Mouse (Mus musculus) kidney, adult 2 months (tissue): ENCODE data around the gene Prdm2. TPM values are rescaled to one million over a fixed set of nuclear protein-coding genes. Genes with fewer than 3 reads are reported as not detected.

Experiments
- DNase-seq: peaks from one replicate; pipeline ENCODE4 v3.0.0; 2021
- H3K27ac ChIP-seq: fragments of 200-500 bp; 2 replicates; pipeline ENCODE4 v1.5.1; 2012; ENCODE audit warnings: low read depth, low read length, control low read depth, inconsistent platforms; ENCODE audit not compliant: insufficient read depth
- H3K27me3 ChIP-seq: fragments of 200-500 bp; replicated peaks from 2 replicates; pipeline ENCODE4 v1.6.1; 2012; ENCODE audit warnings: mild to moderate bottlenecking, moderate library complexity, low read length, inconsistent platforms; ENCODE audit not compliant: control insufficient read depth, insufficient read depth
- H3K36me3 ChIP-seq: fragments of 200-500 bp; 2 replicates; pipeline ENCODE4 v1.6.1; 2012; ENCODE audit warnings: mild to moderate bottlenecking, moderate library complexity, low read length, inconsistent platforms; ENCODE audit not compliant: control insufficient read depth, insufficient read depth
- H3K4me1 ChIP-seq: fragments of 200-500 bp; 2 replicates; pipeline ENCODE4 v1.6.1; 2011; ENCODE audit warnings: low read length; ENCODE audit not compliant: control insufficient read depth, insufficient read depth
- H3K4me3 ChIP-seq: fragments of 200-500 bp; 2 replicates; pipeline ENCODE4 v1.5.1; 2011; ENCODE audit warnings: mild to moderate bottlenecking, low read depth, low read length, control low read depth; ENCODE audit not compliant: insufficient read depth
- CTCF ChIP-seq: fragments of 200-500 bp; conservative IDR thresholded peaks from 2 replicates; pipeline ENCODE4 v1.5.1; 2011; ENCODE audit warnings: low read depth, mild to moderate bottlenecking, control low read depth, low read length, moderate library complexity, mixed read lengths; ENCODE audit not compliant: insufficient read depth, insufficient read length
- POLR2A ChIP-seq: fragments of 200-500 bp; IDR thresholded peaks from one replicate; pipeline ENCODE4 v1.6.1; 2011; ENCODE audit warnings: low read depth, low read length, control low read depth
- WGBS: fragments of 180-500 bp; shearing (Covaris S2); methylation state at CpG from one replicate; pipeline ENCODE4 v1.1.7; 2018; 5-methylcytosine and 5-hydroxymethylcytosine counted together
- polyA plus RNA-seq: library from polyadenylated mRNA; depleted of rRNA; stranded (reverse); fragments of >200 nt; gene quantifications from 2 replicates; pipeline ENCODE4 v1.2.3, GENCODE M21; 2012

Prdm2 gene
- polyA plus RNA-seq, 1 experiment = 13.9 TPM

GRCm38 (mm10) chr4:143152634-143153033, 60.2 kb downstream of the Prdm2 start:
- no peak for TF ChIP-seq POLR2A
- no peak for TF ChIP-seq CTCF
- DNase-seq = no peak
- no peaks in the 10 kb centered on the region for H3K36me3 ChIP-seq
- H3K27me3 ChIP-seq = no peaks in the 10 kb centered on the region
- H3K4me3 ChIP-seq = no peak overlapping the region
- peaks cover 36% of the 10 kb centered on the region for H3K4me1 ChIP-seq
- 69% methylated on average over 5 of the region's 5 CpGs for WGBS
- no peak overlapping the region for H3K27ac ChIP-seq

DNA sequence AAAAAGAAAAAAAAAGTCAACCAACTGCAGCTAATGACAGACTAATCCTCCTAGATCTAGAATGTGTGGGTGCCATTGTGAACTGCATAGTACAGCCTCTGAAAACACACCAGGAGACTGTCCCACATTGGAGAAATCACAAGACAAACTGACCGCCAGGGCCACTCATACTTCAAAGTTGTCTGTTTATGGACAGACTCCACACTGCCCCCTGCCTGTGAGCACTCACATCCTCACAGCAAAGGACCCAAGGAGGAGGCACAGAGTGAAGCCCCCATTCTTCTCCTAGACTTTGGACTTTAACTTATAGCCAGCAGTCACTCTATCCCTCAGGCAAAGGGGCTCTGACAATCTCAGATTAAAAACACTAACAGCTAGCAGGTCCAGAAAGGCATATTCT, 61.5 kb downstream of the Prdm2 start:
- no peak for TF ChIP-seq POLR2A
- TF ChIP-seq CTCF = peak; percentile 64
- peak; percentile 33 for DNase-seq
- Histone ChIP-seq H3K27ac (no peak overlapping the region), H3K4me3 (no peak overlapping the region), H3K4me1 (peaks cover 35% of the 10 kb centered on the region), H3K27me3 (no peaks in the 10 kb centered on the region), H3K36me3 (no peaks in the 10 kb centered on the region)
- 48% methylated on average over 1 of the region's 1 CpGs for WGBS

DNA sequence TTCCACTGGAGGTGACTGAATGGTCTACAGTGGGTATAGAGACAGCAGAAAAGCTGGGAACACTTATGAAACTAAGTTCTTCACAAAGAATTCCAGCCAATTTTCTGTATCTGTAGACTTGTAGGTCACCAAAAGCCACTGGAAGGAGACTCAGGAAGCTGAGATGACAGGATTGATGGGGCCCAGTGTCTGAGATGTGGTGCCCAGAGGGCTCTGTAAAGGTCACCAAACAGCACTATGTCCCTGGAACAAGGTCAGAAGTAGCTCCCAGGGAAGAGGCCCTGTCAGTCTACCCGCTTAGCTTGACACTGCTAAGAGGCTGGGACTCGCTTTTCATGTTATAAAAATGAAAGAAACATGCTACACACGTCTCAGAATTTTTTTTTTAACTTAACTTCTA, 65.1 kb downstream of the Prdm2 start:
- Histone ChIP-seq H3K27me3 (no peaks in the 10 kb centered on the region), H3K27ac (no peak overlapping the region), H3K4me1 (peaks cover 32% of the 10 kb centered on the region), H3K36me3 (no peaks in the 10 kb centered on the region), H3K4me3 (no peak overlapping the region)
- TF ChIP-seq CTCF = no peak
- no peak for TF ChIP-seq POLR2A
- WGBS = 61% methylated on average over 3 of the region's 3 CpGs
- DNase-seq = no peak

DNA sequence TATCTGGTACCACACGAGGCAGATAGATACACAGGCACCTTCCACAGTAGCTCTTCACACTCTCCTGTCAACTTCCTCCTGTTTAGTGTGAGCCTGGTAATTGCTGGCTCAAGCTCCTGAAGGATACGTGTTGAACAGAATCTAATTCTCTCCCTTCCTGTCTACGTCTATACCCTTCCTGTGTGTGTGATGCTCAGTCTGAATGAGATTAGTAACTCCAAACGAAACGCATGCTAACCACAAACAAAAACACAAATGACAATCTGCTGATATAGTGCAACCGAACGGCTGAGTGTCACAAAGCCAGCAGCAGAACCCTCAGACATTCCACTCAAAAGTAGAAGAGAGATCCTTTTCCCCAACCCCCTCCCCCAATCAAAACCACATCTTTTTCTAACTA, 69.2 kb downstream of the Prdm2 start:
- no peak for TF ChIP-seq POLR2A
- TF ChIP-seq CTCF = no peak
- 38% methylated on average over 7 of the region's 7 CpGs for WGBS
- no peak overlapping the region for H3K4me3 ChIP-seq

GRCm38 (mm10) chr4:143141645-143142259, 71.0 kb downstream of the Prdm2 start:
- no peak overlapping the region for H3K4me3 ChIP-seq
- H3K27ac ChIP-seq = no peak overlapping the region

More for the DNA sequence above, 69.2 kb downstream of the Prdm2 start:
- peaks cover 5% of the 10 kb centered on the region; the same call in 1 of the 2 replicates for H3K36me3 ChIP-seq
- H3K4me1 ChIP-seq = peaks cover 32% of the 10 kb centered on the region
- no peak overlapping the region for H3K27ac ChIP-seq
- H3K27me3 ChIP-seq = no peaks in the 10 kb centered on the region
- no peak for DNase-seq

DNA sequence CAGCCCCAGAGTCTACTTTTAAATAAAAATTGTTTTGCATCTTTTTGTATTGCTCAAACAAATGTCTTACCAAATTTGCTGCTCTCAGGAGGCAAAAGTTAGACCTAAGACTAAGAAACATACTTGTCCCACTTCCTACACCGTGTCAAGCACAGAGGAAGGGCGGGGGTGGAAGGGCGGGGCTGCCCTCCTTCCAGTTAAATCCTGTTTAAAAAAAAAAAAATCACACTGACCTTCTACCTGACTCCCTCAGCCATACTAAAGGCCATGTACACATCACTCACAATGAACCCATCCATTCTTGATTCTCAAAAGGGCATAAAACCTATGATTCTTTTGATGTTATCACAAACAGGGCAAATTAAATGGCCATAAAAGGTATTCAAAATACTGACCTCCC, 71.9 kb downstream of the Prdm2 start:
- Histone ChIP-seq H3K4me3 (no peak overlapping the region), H3K36me3 (peaks cover 5% of the 10 kb centered on the region; the same call in 1 of the 2 replicates), H3K4me1 (peaks cover 15% of the 10 kb centered on the region; the same call in 1 of the 2 replicates), H3K27ac (no peak overlapping the region), H3K27me3 (no peaks in the 10 kb centered on the region)
- DNase-seq = no peak
- no peak for TF ChIP-seq CTCF
- no peak for TF ChIP-seq POLR2A
- 79% methylated on average over 3 of the region's 3 CpGs for WGBS

More at GRCm38 (mm10) chr4:143141645-143142259, 71.0 kb downstream of the Prdm2 start:
- Histone ChIP-seq H3K36me3 (peaks cover 5% of the 10 kb centered on the region; the same call in 1 of the 2 replicates), H3K27me3 (no peaks in the 10 kb centered on the region), H3K4me1 (peaks cover 21% of the 10 kb centered on the region)
- DNase-seq = no peak
- WGBS = 48% methylated on average over 12 of the region's 12 CpGs
- TF ChIP-seq POLR2A (no peak), CTCF (no peak)

DNA sequence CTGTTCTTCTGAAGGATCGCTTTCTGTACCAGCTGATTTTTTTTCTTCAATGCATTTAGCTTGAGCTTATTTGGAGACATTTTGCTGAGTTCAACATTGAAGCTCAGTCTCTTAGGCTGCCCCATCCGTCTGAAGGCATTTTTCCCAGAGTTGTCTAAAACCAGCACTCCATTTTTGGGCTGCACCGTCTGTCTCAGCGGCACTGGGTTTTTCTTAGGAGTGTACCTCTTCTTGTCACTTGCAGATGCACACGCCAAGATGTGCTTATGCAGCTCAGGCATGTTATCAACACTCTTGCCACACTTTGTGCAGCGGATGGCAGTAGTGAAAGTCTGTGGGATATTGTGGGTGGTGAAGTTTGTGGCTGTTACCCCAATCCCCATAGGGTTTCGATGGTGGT, 80.4 kb downstream of the Prdm2 start:
- H3K36me3 ChIP-seq = peaks cover 7% of the 10 kb centered on the region
- 94% methylated on average over 7 of the region's 7 CpGs for WGBS
- H3K4me3 ChIP-seq = no peak overlapping the region
- DNase-seq = no peak
- no peak overlapping the region for H3K27ac ChIP-seq
- no peak for TF ChIP-seq CTCF
- no peak for TF ChIP-seq POLR2A
- H3K4me1 ChIP-seq = no peaks in the 10 kb centered on the region; the same call in 1 of the 2 replicates
- H3K27me3 ChIP-seq = no peaks in the 10 kb centered on the region
